Mouse (Mus musculus) c-Kit-positive CD71-positive TER-119-negative erythroid progenitor cells, embryonic 14.5 days (primary cell): ENCODE results near the gene Gm11634.
"Not testable (repeated sequence)": the region's sequence is repeated elsewhere in the genome, so short reads cannot be mapped to it uniquely, and the experiment has no call there.

ENCODE experiments used
- DNase-seq: peaks from one replicate; pipeline ENCODE4 v3.0.0-alpha.2; 2013; ENCODE audit warnings: low read depth

Gm11634 gene

DNA sequence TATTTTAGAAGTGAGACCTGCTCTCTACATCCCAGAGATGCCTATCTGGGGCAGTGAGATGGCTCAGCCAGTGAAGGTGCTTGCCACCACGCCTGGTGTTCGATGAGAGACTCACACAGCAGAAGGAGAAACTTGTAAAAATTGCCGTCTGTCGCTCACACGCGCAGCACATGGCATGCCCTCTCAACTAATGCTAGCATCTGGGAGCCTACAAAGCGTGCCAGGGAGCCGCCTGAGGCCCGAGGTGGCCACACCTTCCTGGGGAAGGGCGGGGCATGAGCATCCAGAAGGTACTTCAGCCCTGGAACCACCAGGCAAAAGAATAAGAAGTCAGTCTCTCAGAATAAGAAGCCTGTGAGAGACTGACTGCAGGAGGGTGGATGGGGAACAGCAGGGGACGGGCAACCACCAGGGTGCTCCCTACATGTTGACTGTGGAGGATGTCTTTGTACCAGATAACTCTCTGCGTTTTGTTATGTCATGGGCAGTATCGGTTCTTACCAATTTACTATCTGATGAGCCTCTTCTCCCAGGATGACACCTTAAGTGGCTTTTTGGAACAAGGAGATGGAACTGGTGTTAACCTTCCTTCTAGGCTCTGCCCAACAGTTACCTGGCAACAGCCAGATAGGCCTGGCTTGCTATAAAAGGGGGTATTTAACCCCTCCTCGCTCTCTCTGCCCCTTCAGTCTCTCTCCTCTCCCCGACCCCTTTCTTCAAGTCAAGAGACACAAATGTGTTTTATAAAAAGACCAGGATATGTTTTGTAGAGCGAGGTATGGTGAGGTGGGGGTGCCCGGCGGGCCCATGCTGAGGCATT, 18.1 kb upstream of the Gm11634 start:
- DNase-seq: no peak

DNA sequence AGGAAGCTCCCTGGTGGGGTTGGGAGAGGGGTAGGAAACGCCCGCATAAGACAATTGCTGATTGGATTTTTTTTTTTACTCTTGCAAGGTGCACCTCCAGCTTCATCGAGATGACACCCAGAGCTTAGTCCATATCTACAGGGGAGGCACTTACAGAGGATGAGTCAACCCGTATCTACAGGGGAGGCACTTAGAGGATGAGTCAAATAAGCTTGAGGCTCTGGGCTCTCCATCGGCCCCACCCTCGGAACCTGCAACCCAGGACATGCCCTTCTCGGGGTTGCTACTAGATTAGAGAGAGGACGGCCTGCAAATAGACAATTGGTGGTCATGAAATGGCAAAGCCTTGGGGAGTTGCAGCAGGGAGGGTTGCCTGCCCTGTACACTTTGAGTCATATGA, 17.0 kb upstream of the Gm11634 start:
- DNase-seq: no peak

- no peak for DNase-seq
These were observed 16.3 kb upstream of the Gm11634 start for GRCm38 (mm10) chr11:101615380-101615779.

GRCm38 (mm10) chr11:101614116-101614515, 15.1 kb upstream of the Gm11634 start:
- no peak for DNase-seq

GRCm38 (mm10) chr11:101613596-101613995, 14.5 kb upstream of the Gm11634 start:
- DNase-seq: no peak

DNA sequence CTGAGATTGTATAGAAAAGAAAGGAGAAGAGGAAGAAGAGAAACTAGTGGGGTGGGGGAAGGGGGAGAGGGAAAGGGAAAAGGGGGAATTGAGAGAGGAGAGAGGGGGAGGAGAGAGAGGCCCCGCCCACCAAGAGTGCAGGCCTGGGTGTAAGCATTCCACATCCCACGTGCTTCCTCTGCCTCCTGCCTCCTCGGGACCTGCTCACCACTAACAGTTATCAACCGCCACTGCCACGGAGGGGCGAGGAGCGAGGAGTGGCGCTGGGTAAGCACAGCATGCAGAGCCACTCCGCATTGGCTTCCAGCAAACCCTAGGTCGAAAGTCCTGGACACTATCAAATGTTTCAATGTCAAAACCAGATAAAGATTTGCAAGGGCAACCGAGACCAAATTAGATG, 11.4 kb upstream of the Gm11634 start:
- no peak for DNase-seq

DNA sequence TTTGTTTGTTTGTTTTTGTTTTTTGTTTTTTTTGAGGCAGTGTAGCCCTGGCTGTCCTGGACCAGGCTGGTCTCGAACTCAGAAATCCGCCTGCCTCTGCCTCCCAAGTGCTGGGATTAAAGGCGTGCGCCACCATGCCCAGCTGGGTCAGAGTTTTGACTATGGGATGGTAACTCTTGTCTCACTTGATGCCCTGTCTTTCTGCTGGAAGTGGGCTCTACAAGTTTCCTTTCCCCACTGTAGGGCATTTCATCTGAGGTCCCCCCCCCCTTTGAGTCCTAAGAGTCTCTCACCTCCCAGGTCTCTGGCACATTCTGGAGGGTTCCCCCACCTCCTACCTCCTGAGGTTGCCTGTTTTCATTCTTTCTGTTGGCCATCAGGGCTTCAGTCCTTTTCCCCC, 8.1 kb upstream of the Gm11634 start:
- DNase-seq: not testable (repeated sequence)

DNA sequence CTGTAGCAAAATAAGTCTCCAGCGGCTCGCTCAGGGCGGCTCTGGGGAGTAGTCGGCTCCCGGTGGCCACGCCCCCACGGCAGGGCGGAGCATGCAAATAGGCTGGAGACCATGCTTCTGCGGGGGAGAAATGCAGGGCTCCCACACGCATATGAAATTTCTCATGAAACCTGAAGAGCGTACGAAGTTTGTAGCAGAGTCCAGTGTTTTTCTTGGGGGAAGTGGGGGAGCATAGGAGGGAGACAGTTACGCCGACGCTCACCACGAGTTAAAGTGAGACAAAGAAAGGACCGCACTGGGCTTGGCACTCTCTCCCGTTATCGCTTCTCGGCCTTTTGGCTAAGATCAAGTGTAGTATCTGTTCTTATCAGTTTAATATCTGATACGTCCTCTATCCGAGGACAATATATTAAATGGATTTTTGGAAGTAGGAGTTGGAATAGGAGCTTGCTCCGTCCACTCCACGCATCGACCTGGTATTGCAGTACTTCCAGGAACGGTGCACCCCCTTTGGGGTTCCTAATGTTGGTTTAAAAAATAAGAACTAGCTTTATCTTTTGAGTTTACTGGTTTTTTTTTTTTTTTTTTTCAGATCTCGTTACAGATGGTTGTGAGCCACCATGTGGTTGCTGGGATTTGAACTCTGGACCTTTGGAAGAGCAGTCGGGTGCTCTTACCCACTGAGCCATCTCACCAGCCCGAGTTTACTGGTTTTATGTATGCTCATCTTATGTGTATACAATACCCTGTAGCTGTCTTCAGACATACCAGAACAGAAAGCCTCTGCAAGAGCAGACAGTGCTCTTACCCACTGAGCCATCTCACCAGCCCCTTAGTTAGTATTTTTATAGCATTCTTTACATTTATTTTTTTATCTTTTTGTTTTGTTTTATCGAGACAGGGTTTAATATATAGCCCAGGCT, 5.7 kb upstream of the Gm11634 start:
- peak; percentile 90 for DNase-seq

DNA sequence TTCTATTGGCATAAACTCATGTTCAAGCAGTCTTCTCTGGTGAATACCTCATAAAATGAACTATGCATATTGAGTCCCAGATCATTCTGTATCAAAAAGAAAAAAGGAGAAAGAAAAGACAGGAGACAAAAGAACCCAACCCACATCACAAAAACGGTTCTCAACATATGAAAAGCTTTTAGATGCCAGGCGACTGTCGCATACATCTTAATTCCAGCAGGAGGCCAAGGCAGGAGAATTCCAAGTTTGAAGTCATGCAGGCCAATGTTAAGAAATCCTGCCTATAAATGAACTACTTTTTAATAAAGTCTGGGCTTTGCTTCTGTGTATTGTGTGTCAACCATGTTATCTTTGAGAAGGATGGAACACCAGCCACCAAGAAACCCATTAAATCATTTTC, 5.1 kb upstream of the Gm11634 start:
- no peak for DNase-seq

DNA sequence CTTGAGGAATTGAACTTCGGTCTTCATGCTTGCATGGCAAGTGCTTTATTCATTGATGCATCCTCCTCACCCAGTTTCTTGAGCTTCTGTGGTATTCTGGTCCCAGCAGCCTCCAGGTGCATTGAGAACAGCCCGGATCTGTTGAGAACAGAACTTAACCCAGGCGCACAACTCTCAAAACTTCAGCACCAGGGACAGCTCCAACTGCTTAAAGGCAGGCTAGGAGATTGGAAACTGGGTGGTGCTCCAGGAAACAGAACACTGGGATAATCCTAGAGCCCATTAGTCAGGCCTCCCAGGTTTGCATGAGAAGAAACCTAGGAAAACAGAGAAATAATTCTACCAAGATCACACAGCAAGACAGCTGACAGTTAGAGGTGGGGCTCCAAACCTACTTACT, 3.4 kb upstream of the Gm11634 start:
- peak; percentile 88 for DNase-seq

- no peak for DNase-seq
These were observed 8.9 kb downstream of the Gm11634 start for GRCm38 (mm10) chr11:101589989-101590624.

- peak; percentile 62 for DNase-seq
These were observed 9.6 kb downstream of the Gm11634 start for GRCm38 (mm10) chr11:101589444-101589843.

- no peak for DNase-seq
These were observed 10.2 kb downstream of the Gm11634 start for GRCm38 (mm10) chr11:101588868-101589267.

GRCm38 (mm10) chr11:101587676-101588075, 11.4 kb downstream of the Gm11634 start:
- no peak for DNase-seq

GRCm38 (mm10) chr11:101585805-101586204, 13.3 kb downstream of the Gm11634 start:
- DNase-seq: no peak

- DNase-seq: not testable (repeated sequence)
These were observed 14.0 kb downstream of the Gm11634 start for GRCm38 (mm10) chr11:101585031-101585430.

DNA sequence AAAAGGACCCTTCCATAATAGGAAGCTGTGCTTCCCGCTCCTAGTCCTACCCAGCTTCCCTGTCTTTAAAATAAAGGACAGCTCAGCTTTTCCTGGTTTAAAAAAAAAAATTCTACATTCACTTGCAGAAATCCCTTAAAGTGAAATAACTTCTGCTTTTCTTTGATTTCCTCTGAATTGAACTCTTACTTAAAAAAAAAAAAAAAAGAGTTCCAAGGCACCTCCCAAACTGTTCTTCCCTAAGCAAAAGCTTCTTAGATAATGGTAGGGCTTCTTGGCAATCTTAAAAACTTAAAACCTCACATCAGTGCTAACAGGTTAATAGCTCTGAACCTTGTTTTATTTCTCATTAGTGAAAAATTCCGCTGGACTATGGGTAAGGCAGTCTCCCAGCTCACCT, 15.9 kb downstream of the Gm11634 start:
- DNase-seq: no peak

DNA sequence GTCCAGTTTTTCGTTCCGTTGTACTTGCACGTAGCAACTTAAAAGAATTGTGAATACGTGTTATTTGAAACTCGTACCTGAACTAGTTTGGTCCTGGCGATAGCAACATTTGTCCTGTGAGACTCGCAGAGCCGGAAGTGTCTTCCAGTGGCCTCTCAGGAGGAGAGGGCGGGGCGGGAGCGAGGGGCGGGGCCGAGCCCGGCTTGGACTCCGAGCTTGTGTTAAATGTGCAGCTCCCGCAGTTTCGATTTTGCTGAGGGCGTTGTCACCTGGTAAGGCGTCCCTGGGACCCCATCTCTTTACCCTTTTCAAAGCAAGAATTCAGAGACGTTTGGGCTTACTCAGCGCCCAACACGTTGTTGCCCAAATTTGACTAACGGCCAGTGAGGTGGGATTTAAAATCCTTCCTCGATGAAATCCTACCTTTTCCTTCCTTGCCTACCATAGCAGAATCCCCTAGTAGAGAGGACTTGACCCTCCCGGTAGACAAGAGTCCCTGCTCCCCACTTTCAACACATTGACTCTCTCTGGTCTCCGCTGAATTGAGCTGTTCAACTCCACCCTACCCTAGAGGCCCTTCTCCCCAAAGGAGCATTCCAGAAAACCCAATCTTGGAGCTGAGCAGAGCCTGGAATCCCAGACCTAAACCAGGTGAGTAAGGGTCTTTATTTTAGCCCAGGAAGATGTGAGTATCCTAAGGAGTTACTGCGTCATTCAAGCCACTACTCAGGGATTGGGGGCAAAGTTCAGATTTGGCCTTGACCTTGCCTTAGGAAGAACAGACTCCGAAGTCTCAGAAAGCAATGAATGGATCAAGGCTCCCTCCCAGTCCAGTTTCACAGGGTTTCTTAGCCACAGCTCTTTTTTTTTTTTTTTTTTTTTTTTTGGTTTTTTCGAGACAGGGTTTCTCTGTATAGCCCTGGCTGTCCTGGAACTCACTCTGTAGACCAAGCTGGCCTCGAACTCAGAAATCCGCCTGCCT, 16.7 kb downstream of the Gm11634 start, which contains the start of gene Tmem106a:
Gene Tmem106a (plus strand): TSS at position 189 of the 982 bp plus-strand sequence.
- DNase-seq: peak; percentile 87

DNA sequence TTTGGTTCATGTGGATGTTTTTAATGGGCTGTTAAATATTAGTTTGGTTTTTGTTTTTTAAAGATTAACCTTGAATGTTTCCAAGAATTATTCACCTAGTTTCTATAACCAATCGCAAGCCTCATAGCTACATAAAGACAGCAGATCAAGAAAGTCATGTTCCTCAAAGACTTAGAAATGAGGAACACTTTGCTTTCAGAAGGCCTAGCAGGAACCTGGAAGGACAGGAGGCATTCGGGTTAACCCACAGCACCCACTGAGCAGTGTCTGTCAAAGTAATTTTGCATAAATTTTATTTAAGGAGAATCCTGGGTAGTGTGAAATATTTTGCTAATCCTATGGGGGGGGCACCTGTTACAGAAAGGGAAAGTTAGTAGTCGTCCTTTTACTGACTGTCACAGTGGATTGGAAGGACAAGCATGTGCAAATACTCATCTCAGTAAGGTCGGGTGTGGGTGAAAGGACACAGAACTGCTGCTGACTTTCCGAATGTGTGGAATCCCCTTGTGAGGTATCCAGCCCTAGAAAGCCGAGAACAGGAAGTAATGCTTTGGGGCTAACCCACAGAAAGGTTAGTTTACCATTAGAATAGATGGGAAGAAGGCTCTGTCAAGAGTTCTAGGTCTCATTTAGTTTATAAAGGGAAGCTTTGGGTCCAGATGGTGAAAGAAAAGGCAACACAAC, 17.8 kb downstream of the Gm11634 start:
- DNase-seq: no peak

DNA sequence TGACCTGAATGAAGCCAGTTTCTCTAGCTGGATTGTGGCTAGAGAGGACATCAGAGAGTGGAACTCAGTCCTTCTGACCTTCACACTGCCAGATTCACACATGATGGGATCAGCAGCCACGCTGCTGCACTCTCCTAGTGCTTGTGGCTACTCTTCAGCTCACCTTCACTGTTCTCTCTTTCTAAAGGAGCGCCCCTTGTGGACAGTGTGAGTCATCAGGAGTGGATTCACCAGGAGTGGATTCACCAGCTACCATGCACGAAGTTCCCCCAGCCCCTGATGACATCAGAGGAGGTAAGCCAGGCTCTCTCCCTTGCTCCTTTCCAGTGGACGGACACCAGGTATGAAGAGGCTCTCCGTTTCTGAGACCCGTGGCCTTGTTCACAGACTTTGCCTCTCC, 22.9 kb downstream of the Gm11634 start:
- DNase-seq: no peak

GRCm38 (mm10) chr11:101568421-101568820, 30.6 kb downstream of the Gm11634 start:
- no peak for DNase-seq
